Mouse (Mus musculus) liver, postnatal 0 days (tissue): ENCODE data around the gene B230219D22Rik. TPM values are rescaled to one million over a fixed set of nuclear protein-coding genes. Genes with fewer than 3 reads are reported as not detected.
A peak's percentile ranks its signal among the peaks of the same experiment; 100 is the strongest.
"Not testable (repeated sequence)": the region's sequence is repeated elsewhere in the genome, so short reads cannot be mapped to it uniquely, and the experiment has no call there.

Experiments used
- ATAC-seq: fragments of 200-750 bp; cut with Nextera tagmentation; 2 replicates; pipeline ENCODE4 v1.8.0; 2017; ENCODE audit warnings: mild to moderate bottlenecking, moderate library complexity
- DNase-seq: peaks from one replicate; pipeline ENCODE4 v3.0.0-alpha.2; 2016
- H3K27ac ChIP-seq: fragments of 300-500 bp; sonication (generic); 2 replicates; pipeline ENCODE4 v1.5.1; 2014; ENCODE audit warnings: antibody characterized with exemption, moderate library complexity, mild to moderate bottlenecking, low read depth
- H3K27me3 ChIP-seq: fragments of 300-500 bp; sonication (generic); 2 replicates; pipeline ENCODE4 v1.6.1; 2014; ENCODE audit warnings: low read length, control low read depth, mixed read lengths; ENCODE audit not compliant: insufficient read depth
- H3K36me3 ChIP-seq: fragments of 300-500 bp; sonication (generic); replicated peaks from 2 replicates; pipeline ENCODE4 v1.6.1; 2014; ENCODE audit warnings: mild to moderate bottlenecking, control low read depth, low read length, moderate library complexity, mixed read lengths; ENCODE audit not compliant: insufficient read depth
- H3K4me1 ChIP-seq: fragments of 300-500 bp; sonication (generic); 2 replicates; pipeline ENCODE4 v1.6.1; 2014; ENCODE audit warnings: antibody characterized with exemption, mild to moderate bottlenecking, control low read depth; ENCODE audit not compliant: insufficient read depth
- H3K4me2 ChIP-seq: fragments of 300-500 bp; sonication (generic); 2 replicates; pipeline ENCODE4 v1.6.1; 2014; ENCODE audit warnings: low read depth, mild to moderate bottlenecking, low read length, moderate library complexity, mixed read lengths
- H3K4me3 ChIP-seq: fragments of 300-500 bp; sonication (generic); 2 replicates; pipeline ENCODE4 v1.5.1; 2014; ENCODE audit warnings: low read depth, low read length
- H3K9ac ChIP-seq: fragments of 300-500 bp; sonication (generic); replicated peaks from 2 replicates; pipeline ENCODE4 v1.6.1; 2014; ENCODE audit warnings: mild to moderate bottlenecking, moderate library complexity
- H3K9me3 ChIP-seq: fragments of 300-500 bp; sonication (generic); 2 replicates; pipeline ENCODE4 v1.6.1; 2016; ENCODE audit warnings: mild to moderate bottlenecking, control low read depth, low read length, mixed read lengths
- CTCF ChIP-seq: sonication (generic); IDR thresholded peaks from 2 replicates; pipeline ENCODE4 v1.5.1; 2016; ENCODE audit warnings: antibody characterized with exemption, low read depth
- EP300 ChIP-seq: IDR thresholded peaks from 2 replicates; pipeline ENCODE4 v1.6.1; 2016; ENCODE audit warnings: antibody characterized with exemption, low read depth, mild to moderate bottlenecking
- whole genome bisulfite sequencing: fragments of 180-500 bp; shearing (Covaris S2); extraction: QIAGEN DNeasy Blood & Tissue Kit; methylation state at CpG from one replicate; pipeline ENCODE4 v1.1.7; 2014; ENCODE audit not compliant: insufficient replicate concordance; 5-methylcytosine and 5-hydroxymethylcytosine counted together
- polyA plus RNA-seq: library from polyadenylated mRNA; unstranded; fragments of >200 nt; fragmentation: Nextera tagmentation; extraction: Ambion mirVana; gene quantifications from 2 replicates; pipeline ENCODE4 v1.2.1, GENCODE M21; 2015

Gene B230219D22Rik
- polyA plus RNA-seq, 1 experiment from 2014 or later, result 9.0 TPM

DNA sequence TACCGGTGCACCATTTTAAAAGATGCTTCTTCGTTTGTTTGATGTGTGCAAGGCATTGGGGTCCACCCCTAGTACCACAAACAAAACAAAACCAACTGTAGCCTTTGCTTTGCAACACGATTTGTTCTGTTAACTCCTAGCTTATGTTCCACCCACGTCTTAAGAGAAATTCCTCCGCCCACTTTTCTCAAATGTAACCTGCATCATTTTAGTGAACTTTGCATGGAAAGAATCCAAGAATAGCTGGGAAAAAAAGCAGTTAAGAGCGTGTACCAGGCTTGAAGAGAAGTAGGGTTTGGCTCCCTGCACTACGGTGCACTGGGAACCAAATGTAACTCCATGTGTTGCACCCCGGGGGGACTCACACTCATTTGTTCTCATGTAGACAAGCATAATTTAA is 1.2 kb downstream of the B230219D22Rik start:
- H3K9me3 ChIP-seq, result no peaks in the 10 kb centered on the region
- no peak for ATAC-seq
- H3K4me1 ChIP-seq, result peaks cover 22% of the 10 kb centered on the region
- peak overlapping the region; percentile 100 for H3K9ac ChIP-seq
- DNase-seq, result no peak
- peaks cover 9% of the 10 kb centered on the region for H3K36me3 ChIP-seq
- no peaks in the 10 kb centered on the region for H3K27me3 ChIP-seq
- peak overlapping the region; percentile 81 for H3K4me2 ChIP-seq
- H3K4me3 ChIP-seq, result peak overlapping the region; percentile 86
- TF ChIP-seq EP300 (no peak), CTCF (no peak)
- H3K27ac ChIP-seq, result peak overlapping the region; percentile 19; the same call in 1 of the 2 replicates
- WGBS, result 8% methylated on average over 8 of the region's 8 CpGs

DNA sequence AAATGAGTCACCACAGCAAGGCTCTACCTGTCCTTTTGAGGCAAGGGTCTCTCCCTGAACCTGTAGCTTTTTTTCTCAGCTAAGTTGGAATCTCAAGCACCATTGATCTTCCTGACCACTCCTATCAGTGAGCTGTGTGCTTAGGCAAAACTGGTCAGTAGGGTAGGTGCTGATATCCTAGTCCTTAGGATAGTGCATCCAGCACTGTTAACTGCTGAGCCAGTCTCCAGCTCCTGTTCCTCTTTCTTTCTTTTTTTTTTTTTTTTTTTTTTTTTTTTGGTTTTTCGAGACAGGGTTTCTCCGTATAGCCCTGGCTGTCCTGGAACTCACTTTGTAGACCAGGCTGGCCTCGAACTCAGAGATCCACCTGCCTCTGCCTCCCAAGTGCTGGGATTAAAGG is 3.1 kb downstream of the B230219D22Rik start:
- ATAC-seq, H3K4me3 ChIP-seq, H3K27me3 ChIP-seq, H3K4me2 ChIP-seq, H3K27ac ChIP-seq, DNase-seq, H3K9me3 ChIP-seq, H3K9ac ChIP-seq: not testable (repeated sequence)
- WGBS, result no CpG with 5 or more reads among the region's 3 CpGs
- Histone ChIP-seq H3K4me1 (peaks cover 22% of the 10 kb centered on the region), H3K36me3 (peaks cover 26% of the 10 kb centered on the region)

DNA sequence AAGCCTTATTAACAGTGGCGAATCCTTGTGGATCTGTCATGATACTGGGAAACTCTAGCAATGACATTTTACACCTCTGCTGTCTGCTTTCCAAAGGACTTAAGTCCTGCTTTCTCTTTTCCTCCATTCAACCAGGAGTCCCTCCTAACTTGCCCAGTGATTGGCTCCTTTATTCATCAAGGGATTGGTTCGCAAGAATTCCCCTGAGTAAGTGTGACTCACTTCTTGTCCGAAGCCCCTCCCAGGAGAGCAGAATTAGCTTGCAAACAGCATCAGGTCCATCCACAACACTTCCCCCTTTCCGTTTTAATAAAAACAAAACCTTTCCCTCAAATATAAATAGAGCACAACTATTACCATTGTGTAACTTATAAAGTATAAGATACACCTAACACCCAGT is 11.4 kb downstream of the B230219D22Rik start:
- WGBS, result 90% methylated on average over 4 of the region's 4 CpGs
- no peak overlapping the region for H3K4me2 ChIP-seq
- H3K9ac ChIP-seq, result no peak overlapping the region
- H3K36me3 ChIP-seq, result peaks cover 38% of the 10 kb centered on the region
- no peak overlapping the region for H3K4me3 ChIP-seq
- TF ChIP-seq CTCF (no peak), EP300 (no peak)
- no peaks in the 10 kb centered on the region for H3K27me3 ChIP-seq
- DNase-seq, result no peak
- H3K4me1 ChIP-seq, result no peaks in the 10 kb centered on the region
- no peak overlapping the region for H3K27ac ChIP-seq
- H3K9me3 ChIP-seq, result no peaks in the 10 kb centered on the region
- no peak for ATAC-seq

- H3K4me1 ChIP-seq, result peaks cover 10% of the 10 kb centered on the region; the same call in 1 of the 2 replicates
- no peaks in the 10 kb centered on the region for H3K36me3 ChIP-seq
- no peaks in the 10 kb centered on the region for H3K9me3 ChIP-seq
- H3K27ac ChIP-seq, result no peak overlapping the region
- ATAC-seq (no peak), DNase-seq (no peak)
- TF ChIP-seq CTCF (no peak), EP300 (no peak)
- H3K4me2 ChIP-seq, result no peak overlapping the region
- H3K9ac ChIP-seq, result no peak overlapping the region
- WGBS, result 71% methylated on average over 3 of the region's 3 CpGs
- H3K27me3 ChIP-seq, result no peaks in the 10 kb centered on the region
- no peak overlapping the region for H3K4me3 ChIP-seq
Observed at GRCm38 (mm10) chr13:55712846-55713245, 19.9 kb downstream of the B230219D22Rik start.

- ATAC-seq (peak; percentile 98), DNase-seq (peak; percentile 92)
- WGBS, result under 1% methylated on average over 52 of the region's 63 CpGs
- Histone ChIP-seq H3K9ac (peak within 1 kb of the TSS; percentile 99), H3K27ac (peak within 1 kb of the TSS; percentile 93), H3K4me3 (peak within 1 kb of the TSS; percentile 95), H3K4me2 (peak within 1 kb of the TSS; percentile 86), H3K36me3 (peaks cover 4% of the 10 kb centered on the region), H3K4me1 (peaks cover 10% of the 10 kb centered on the region; the same call in 1 of the 2 replicates), H3K27me3 (no peaks in the 10 kb centered on the region), H3K9me3 (no peaks in the 10 kb centered on the region)
- no peak for TF ChIP-seq CTCF
- TF ChIP-seq EP300, result no peak
Observed at GRCm38 (mm10) chr13:55714501-55715166, 21.7 kb downstream of the B230219D22Rik start, which contains the start of gene Txndc15. Gene Txndc15, plus strand, starts transcription at chr13:55714650.

GRCm38 (mm10) chr13:55715167-55715512 is 22.2 kb downstream of the B230219D22Rik start:
- Histone ChIP-seq H3K9me3 (no peaks in the 10 kb centered on the region), H3K4me1 (peaks cover 10% of the 10 kb centered on the region; the same call in 1 of the 2 replicates), H3K4me2 (peak overlapping the region; percentile 86), H3K9ac (peak overlapping the region; percentile 99), H3K36me3 (peaks cover 9% of the 10 kb centered on the region), H3K27ac (peak overlapping the region; percentile 93), H3K4me3 (peak overlapping the region; percentile 95), H3K27me3 (no peaks in the 10 kb centered on the region)
- 7% methylated on average over 5 of the region's 5 CpGs for WGBS
- no peak for DNase-seq
- no peak for ATAC-seq
- TF ChIP-seq CTCF, result no peak
- TF ChIP-seq EP300, result no peak
